ENCODE assay signal across 11 mouse cellular contexts in the genomic region with DNA sequence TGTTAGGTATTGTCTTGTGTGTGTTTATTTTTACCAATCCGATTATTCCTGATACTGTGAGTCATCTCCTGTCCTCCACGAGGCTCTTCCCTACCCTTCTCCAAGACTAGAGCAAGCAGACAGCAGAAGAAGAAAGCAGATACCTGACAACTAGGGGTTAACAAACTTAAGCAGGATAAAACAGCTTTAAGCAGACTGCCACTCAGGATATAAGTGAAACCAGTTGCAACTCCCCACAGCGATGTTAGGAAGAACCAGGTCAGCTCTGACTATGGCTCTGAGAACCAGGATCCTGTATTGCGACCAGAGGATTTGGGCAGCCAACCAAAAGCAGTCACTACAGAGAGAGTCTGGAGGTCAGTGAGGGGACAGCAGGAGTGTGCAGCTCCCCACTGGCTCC. TPM values are rescaled to one million over a fixed set of nuclear protein-coding genes. Genes with fewer than 3 reads are reported as not detected.
DNase-seq lines count a peak whose midpoint lies in the region; ATAC-seq and TF ChIP-seq lines count a peak whose summit lies in the region.
"Had no signal": no experiment of that assay in that cellular context is flagged by ENCODE, and none has a peak within 500 bp of the region (broad histone marks: within the 10 kb centered on the region; RNA-seq: fewer than 3 reads in every experiment).

No protein-coding gene starts in this region.

- no peak overlapping the region for H3K4me3 ChIP-seq in lung, embryonic 14.5 days (ENCODE audit: low read depth, low read length)
- H3K4me3 ChIP-seq in lung, adult 2 months (replicated peaks; ENCODE audit: extremely low read depth, low read depth, low read length): no peak overlapping the region
- no peak overlapping the region for H3K4me3 ChIP-seq in intestine, postnatal 0 days (ENCODE audit: low read depth, low read length)

- intact Hi-C loops in left cerebral cortex, postnatal 36 days (cut with DNase I): no loop called here

- no peak for TF ChIP-seq POLR2A in lung, adult 2 months (IDR thresholded peaks at IDR 0.05; ENCODE audit: borderline replicate concordance, extremely low read depth, low read depth, low read length)

- peaks cover 7% of the 10 kb centered on the region; the same call in 1 of the 2 replicates for H3K4me1 ChIP-seq in lung, embryonic 14.5 days (ENCODE audit: insufficient read depth)
- H3K4me1 ChIP-seq in lung, adult 2 months (ENCODE audit: control insufficient read depth, insufficient read depth, low read length): no peaks in the 10 kb centered on the region; the same call in none of the 2 replicates
- H3K4me1 ChIP-seq in intestine, postnatal 0 days (replicated peaks; ENCODE audit: control insufficient read depth, insufficient read depth, low read length): 0 out of 2 replicates have a peak, but pooled peaks cover 6% of the 10 kb centered on the region

- ATAC-seq in lung, embryonic 14.5 days (ENCODE audit: insufficient read depth): no peak
- no peak for ATAC-seq in intestine, postnatal 0 days

- H3K9ac ChIP-seq in lung, embryonic 14.5 days: no peak overlapping the region
- no peak overlapping the region for H3K9ac ChIP-seq in intestine, postnatal 0 days (ENCODE audit: low read depth, low read length)
- H3K9ac ChIP-seq: midbrain, embryonic 12.5 days had no signal

- 47% methylated on average over 4 of the region's 4 CpGs for WGBS in lung, embryonic 14.5 days
- WGBS in lung, adult 2 months: 32% methylated on average over 4 of the region's 4 CpGs
- 60% methylated on average over 4 of the region's 4 CpGs for WGBS in intestine, postnatal 0 days

- H3K9me3 ChIP-seq in lung, embryonic 14.5 days (ENCODE audit: low read depth, low read length): no peaks in the 10 kb centered on the region
- no peaks in the 10 kb centered on the region for H3K9me3 ChIP-seq in intestine, postnatal 0 days (ENCODE audit: control insufficient read depth)
- H3K9me3 ChIP-seq: midbrain, embryonic 12.5 days had no signal

- no peak for TF ChIP-seq CTCF in lung, embryonic 14.5 days (IDR thresholded peaks at IDR 0.05; ENCODE audit: low read depth)
- TF ChIP-seq CTCF in lung, adult 2 months (IDR thresholded peaks at IDR 0.05; ENCODE audit: insufficient read depth, low read length): no peak
- TF ChIP-seq CTCF in intestine, postnatal 0 days (IDR thresholded peaks at IDR 0.05; ENCODE audit: low read depth): no peak

- DNase-seq in adrenal gland, adult 2 months: peak; percentile 45
- no peak for DNase-seq in adrenal gland, adult 18-20 months (ENCODE audit: low spot score in 2 of 2)
- DNase-seq in lung, embryonic 14.5 days: no peak
- DNase-seq in lung, adult 2 months: no peak
- peak; percentile 71 for DNase-seq in retina, postnatal 1 day
- DNase-seq in embryo, embryonic 10 days (ENCODE audit: low spot score): no peak
- no peak for DNase-seq in left cerebral cortex, postnatal 36 days (ENCODE audit: low spot score in 2 of 2)
- DNase-seq: kidney, postnatal 25 days; thymus, postnatal 14 days had no signal

- peak overlapping the region; percentile 91; the same call in 1 of the 2 replicates for H3K4me2 ChIP-seq in lung, embryonic 14.5 days
- H3K4me2 ChIP-seq in intestine, postnatal 0 days (replicated peaks; ENCODE audit: low read depth): peak overlapping the region; percentile 80; the same call in 1 of the 2 replicates

- no peak overlapping the region for H3K27ac ChIP-seq in lung, embryonic 14.5 days (ENCODE audit: low read depth)
- H3K27ac ChIP-seq in intestine, postnatal 0 days (ENCODE audit: low read depth, low read length): 0 out of 2 replicates have a peak overlapping the region, but pooled peaks have one; percentile 1
- H3K27ac ChIP-seq: midbrain, embryonic 12.5 days had no signal

- H3K36me3 ChIP-seq in lung, embryonic 14.5 days (ENCODE audit: insufficient read depth): peaks cover 21% of the 10 kb centered on the region
- peaks cover 18% of the 10 kb centered on the region for H3K36me3 ChIP-seq in intestine, postnatal 0 days (ENCODE audit: control insufficient read depth, insufficient read depth)

- no peaks in the 10 kb centered on the region for H3K27me3 ChIP-seq in lung, embryonic 14.5 days (ENCODE audit: insufficient read depth, low read length)
- no peaks in the 10 kb centered on the region for H3K27me3 ChIP-seq in intestine, postnatal 0 days (replicated peaks; ENCODE audit: control insufficient read depth, insufficient read depth, low read length)
- H3K27me3 ChIP-seq: midbrain, embryonic 12.5 days had no signal

RNA-seq across cellular contexts. Expression of gene Flcn, which starts 1.4 kb away (rescaled TPM):
- total RNA-seq in adrenal gland, adult 2 months (2021): 10 to 100 TPM; 45.1 to 88.0 TPM
- polyA plus RNA-seq in adrenal gland, adult 2 months (2012; rRNA removed): 71.5 and 72.1 TPM in 2 replicates
- total RNA-seq in adrenal gland, adult 18-20 months (2021): 10 to 100 TPM; 85.5 to 99.0 TPM
- 26.1 and 26.2 TPM in 2 replicates for polyA plus RNA-seq in lung, embryonic 14.5 days (2014; fragmentation: Nextera tagmentation; extraction: Ambion mirVana)
- 58.9 and 59.6 TPM in 2 replicates for polyA plus RNA-seq in lung, adult 2 months (2012; rRNA removed)
- polyA plus RNA-seq in intestine, postnatal 0 days (2015; fragmentation: Nextera tagmentation; extraction: Ambion mirVana): 36.8 and 38.1 TPM in 2 replicates
- total RNA-seq in left cerebral cortex, postnatal 36 days (2021): 10 to 100 TPM; 48.6 to 48.9 TPM

RNA-seq across cellular contexts. Expression of gene Pld6, which starts 23.8 kb away (rescaled TPM):
- 1 to 10 TPM; 1.7 to 2.6 TPM for total RNA-seq in adrenal gland, adult 2 months (2021)
- 10.6 and 12.5 TPM in 2 replicates for polyA plus RNA-seq in adrenal gland, adult 2 months (2012; rRNA removed)
- 1 to 10 TPM in 1 of 2 experiments, under 1 TPM in 1; 0.90 to 2.1 TPM for total RNA-seq in adrenal gland, adult 18-20 months (2021)
- polyA plus RNA-seq in lung, embryonic 14.5 days (2014; fragmentation: Nextera tagmentation; extraction: Ambion mirVana): 1.8 and 2.3 TPM in 2 replicates
- polyA plus RNA-seq in lung, adult 2 months (2012; rRNA removed): 2.0 and 2.9 TPM in 2 replicates
- 0.67 and 0.89 TPM in 2 replicates for polyA plus RNA-seq in intestine, postnatal 0 days (2015; fragmentation: Nextera tagmentation; extraction: Ambion mirVana)
- total RNA-seq in left cerebral cortex, postnatal 36 days (2021): 1 to 10 TPM in 1 of 2 experiments, under 1 TPM in 1; 0.81 to 1.1 TPM

RNA-seq across cellular contexts. Expression of gene Nt5m, which starts 28.0 kb away (rescaled TPM):
- total RNA-seq in adrenal gland, adult 2 months (2021): 10 to 100 TPM; 27.2 to 33.0 TPM
- polyA plus RNA-seq in adrenal gland, adult 2 months (2012; rRNA removed): 48.2 and 51.1 TPM in 2 replicates
- total RNA-seq in adrenal gland, adult 18-20 months (2021): 10 to 100 TPM; 27.7 to 29.9 TPM
- polyA plus RNA-seq in lung, embryonic 14.5 days (2014; fragmentation: Nextera tagmentation; extraction: Ambion mirVana): 35.2 and 35.4 TPM in 2 replicates
- 18.5 and 19.0 TPM in 2 replicates for polyA plus RNA-seq in lung, adult 2 months (2012; rRNA removed)
- 19.8 and 21.0 TPM in 2 replicates for polyA plus RNA-seq in intestine, postnatal 0 days (2015; fragmentation: Nextera tagmentation; extraction: Ambion mirVana)
- total RNA-seq in left cerebral cortex, postnatal 36 days (2021): 10 to 100 TPM; 53.6 to 59.0 TPM

RNA-seq across cellular contexts. Expression of gene Cops3, which starts 28.4 kb away (rescaled TPM):
- 100 to 1,000 TPM in 1 of 2 experiments, 10 to 100 TPM in 1; 91.3 to 109 TPM for total RNA-seq in adrenal gland, adult 2 months (2021)
- 16.7 and 18.2 TPM in 2 replicates for polyA plus RNA-seq in adrenal gland, adult 2 months (2012; rRNA removed)
- 10 to 100 TPM; 81.4 to 86.3 TPM for total RNA-seq in adrenal gland, adult 18-20 months (2021)
- 224 and 228 TPM in 2 replicates for polyA plus RNA-seq in lung, embryonic 14.5 days (2014; fragmentation: Nextera tagmentation; extraction: Ambion mirVana)
- 12.3 and 17.7 TPM in 2 replicates for polyA plus RNA-seq in lung, adult 2 months (2012; rRNA removed)
- 84.4 and 85.6 TPM in 2 replicates for polyA plus RNA-seq in intestine, postnatal 0 days (2015; fragmentation: Nextera tagmentation; extraction: Ambion mirVana)
- total RNA-seq in left cerebral cortex, postnatal 36 days (2021): 10 to 100 TPM; 64.3 to 70.6 TPM

Comparison
In these comparisons a context has a peak if more than half of its experiments do, and no peak if none do; other contexts are left out.
1. DNase-seq: peak in adrenal gland, adult 2 months (single experiment) and retina, postnatal 1 day (single experiment); none in adrenal gland, adult 18-20 months (0 of 2), lung, embryonic 14.5 days (single experiment), lung, adult 2 months (single experiment), embryo, embryonic 10 days (single experiment) and left cerebral cortex, postnatal 36 days (0 of 2).